Mouse (Mus musculus) CD8-positive naive resting alpha-beta T cell, adult 2 months (primary cell): ENCODE results near the gene Grin2d.

Experiments used
- DNase-seq, 2 experiments: peaks; one replicate each; pipeline ENCODE4 v3.0.0; 2022; ENCODE audit warnings: low read depth in 2 of 2, low spot score in 2 of 2

Grin2d gene

GRCm38 (mm10) chr7:45856950-45857901 is 21.0 kb downstream of the Grin2d start:
- no peak for DNase-seq

GRCm38 (mm10) chr7:45853089-45853488 is 25.1 kb downstream of the Grin2d start:
- no peak for DNase-seq

- no peak for DNase-seq
Measured at GRCm38 (mm10) chr7:45850661-45851060, 27.5 kb downstream of the Grin2d start.

- no peak for DNase-seq
Measured at GRCm38 (mm10) chr7:45848447-45849027, 29.6 kb downstream of the Grin2d start.

GRCm38 (mm10) chr7:45842950-45843744 is 35.0 kb downstream of the Grin2d start:
- no peak for DNase-seq

- no peak for DNase-seq
Measured at GRCm38 (mm10) chr7:45833924-45834323, 44.3 kb downstream of the Grin2d start.

GRCm38 (mm10) chr7:45833148-45833790 is 44.9 kb downstream of the Grin2d start:
- no peak for DNase-seq

- no peak for DNase-seq
Measured at GRCm38 (mm10) chr7:45832428-45832827, 45.8 kb downstream of the Grin2d start.

GRCm38 (mm10) chr7:45831128-45831525 is 47.1 kb downstream of the Grin2d start:
- DNase-seq = no peak

GRCm38 (mm10) chr7:45830427-45831127 is 47.6 kb downstream of the Grin2d start, which contains the start of gene Grwd1:
Gene Grwd1 (minus strand): TSS chr7:45830944.
- peak; percentile 75 to 83 for DNase-seq

- DNase-seq = no peak
Measured at GRCm38 (mm10) chr7:45826631-45827030, 51.5 kb downstream of the Grin2d start.

- no peak for DNase-seq
Measured at GRCm38 (mm10) chr7:45824598-45824997, 53.6 kb downstream of the Grin2d start, which contains the start of gene Kcnj14. Gene Kcnj14 (minus strand): TSS chr7:45824782.

GRCm38 (mm10) chr7:45820913-45821312 is 57.3 kb downstream of the Grin2d start:
- DNase-seq = no peak

GRCm38 (mm10) chr7:45819843-45820242 is 58.3 kb downstream of the Grin2d start:
- no peak for DNase-seq

- no peak for DNase-seq
Measured at GRCm38 (mm10) chr7:45815984-45816351, 62.2 kb downstream of the Grin2d start.

GRCm38 (mm10) chr7:45815323-45815983 is 62.7 kb downstream of the Grin2d start:
- no peak for DNase-seq

- no peak for DNase-seq
Measured at GRCm38 (mm10) chr7:45814841-45815240, 63.3 kb downstream of the Grin2d start.

GRCm38 (mm10) chr7:45813787-45814779 is 64.1 kb downstream of the Grin2d start, which contains the start of gene Cyth2:
Gene Cyth2 (minus strand): TSS chr7:45814581.
- DNase-seq = peak; percentile 99 to 100
